Mouse (Mus musculus): ENCODE measurements around the gene Amotl2.

Amotl2 gene

GRCm38 (mm10) chr9:102716481-102717163 is at the start of gene Amotl2:
Gene Amotl2 (plus strand): TSS chr9:102716672.
- DNase-seq, result no peak

GRCm38 (mm10) chr9:102668115-102668514 is 48.4 kb upstream of the Amotl2 start:
- no peak for DNase-seq

- no peak for DNase-seq
Measured at GRCm38 (mm10) chr9:102668906-102669305, 47.6 kb upstream of the Amotl2 start.

GRCm38 (mm10) chr9:102673381-102673780 is 43.1 kb upstream of the Amotl2 start:
- DNase-seq, result no peak

GRCm38 (mm10) chr9:102675922-102676321 is 40.5 kb upstream of the Amotl2 start:
- DNase-seq, result no peak

- DNase-seq, result no peak
Measured at GRCm38 (mm10) chr9:102681470-102681869, 35.0 kb upstream of the Amotl2 start.

GRCm38 (mm10) chr9:102687943-102688342 is 28.5 kb upstream of the Amotl2 start:
- DNase-seq, result no peak

- DNase-seq, result peak; percentile 11 to 48
Measured at GRCm38 (mm10) chr9:102689406-102689939, 27.0 kb upstream of the Amotl2 start.

- peak; percentile 80 to 81 for DNase-seq
Measured at GRCm38 (mm10) chr9:102689940-102690642, 26.4 kb upstream of the Amotl2 start.

GRCm38 (mm10) chr9:102690891-102691290 is 25.6 kb upstream of the Amotl2 start:
- peak; percentile 19 to 33 for DNase-seq

GRCm38 (mm10) chr9:102692564-102693475 is 23.7 kb upstream of the Amotl2 start:
- no peak for DNase-seq

- DNase-seq, result no peak
Measured at GRCm38 (mm10) chr9:102701042-102701441, 15.4 kb upstream of the Amotl2 start.

- no peak for DNase-seq
Measured at GRCm38 (mm10) chr9:102709504-102710135, 6.9 kb upstream of the Amotl2 start.

- DNase-seq, result no peak
Measured at GRCm38 (mm10) chr9:102710520-102710919, 6.0 kb upstream of the Amotl2 start.

- DNase-seq, result peak; percentile 41 to 42
Measured at GRCm38 (mm10) chr9:102713797-102714196, 2.7 kb upstream of the Amotl2 start.

GRCm38 (mm10) chr9:102714893-102715505 is 1.5 kb upstream of the Amotl2 start:
- DNase-seq, result no peak

GRCm38 (mm10) chr9:102715506-102715900 is 969 bp upstream of the Amotl2 start:
- no peak for DNase-seq

- peak; percentile 82 to 83 for DNase-seq
Measured at GRCm38 (mm10) chr9:102717164-102717885, 853 bp downstream of the Amotl2 start.

- DNase-seq, result peak; percentile 76 to 83
Measured at GRCm38 (mm10) chr9:102717886-102718643, 1.6 kb downstream of the Amotl2 start.

- DNase-seq, result no peak
Measured at GRCm38 (mm10) chr9:102718676-102719075, 2.2 kb downstream of the Amotl2 start.
